Mouse (Mus musculus): ENCODE data around the gene Chp2. TPM values are rescaled to one million over a fixed set of nuclear protein-coding genes. Genes with fewer than 3 reads are reported as not detected.

Chp2 gene
- polyA plus RNA-seq, 1 experiment from 2014 or later, result 0.41 TPM

DNA sequence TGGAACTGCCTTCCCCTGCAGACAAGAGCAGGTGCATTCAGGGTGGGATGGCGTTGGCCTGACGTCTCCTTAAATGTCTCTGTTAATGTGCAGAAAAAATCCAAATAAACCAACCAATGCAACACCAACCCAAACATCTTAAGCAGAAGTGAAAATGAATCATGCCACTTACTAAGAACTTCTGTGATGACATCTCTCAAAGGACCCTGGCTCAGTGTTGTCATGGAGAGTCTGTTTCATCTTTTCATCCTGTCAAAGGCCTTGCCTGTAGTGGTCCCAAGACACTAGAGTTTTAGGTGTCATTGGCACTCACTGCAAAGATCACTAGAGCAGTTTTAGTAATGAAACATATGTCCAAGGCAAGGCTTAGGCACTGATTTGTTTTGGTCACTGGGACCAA, 53.0 kb downstream of the Chp2 start:
- Histone ChIP-seq H3K9me3 (ENCODE audit: control insufficient read depth, low read length) (no peaks in the 10 kb centered on the region), H3K27me3 (replicated peaks; ENCODE audit: control insufficient read depth, insufficient read depth, low read length) (no peaks in the 10 kb centered on the region), H3K27ac (ENCODE audit: low read depth) (no peak overlapping the region), H3K4me3 (ENCODE audit: low read depth, low read length) (no peak overlapping the region), H3K9ac (ENCODE audit: low read length) (no peak overlapping the region), H3K4me1 (replicated peaks; ENCODE audit: control insufficient read depth, insufficient read depth, low read length) (no peaks in the 10 kb centered on the region), H3K36me3 (ENCODE audit: control insufficient read depth, insufficient read depth, low read length) (no peaks in the 10 kb centered on the region), H3K4me2 (ENCODE audit: low read length) (no peak overlapping the region)
- ATAC-seq (replicated peaks; ENCODE audit: low FRiP score, low TSS enrichment, low read depth) (no peak), DNase-seq (ENCODE audit: low spot score) (no peak)
- WGBS, result 80% methylated on average over 2 of the region's 2 CpGs

Other genes with a start within 250 kb of the Chp2 start
- gene Cog7, start 237.8 kb upstream of the Chp2 start, polyA plus RNA-seq (2014; fragmentation: Nextera tagmentation; extraction: Ambion mirVana), result 22.5 and 24.1 TPM in 2 replicates
- 75.3 and 78.3 TPM in 2 replicates for gene Gga2, start 198.3 kb upstream of the Chp2 start, polyA plus RNA-seq (2014; fragmentation: Nextera tagmentation; extraction: Ambion mirVana)
- gene Ubfd1, start 152.3 kb upstream of the Chp2 start, polyA plus RNA-seq (2014; fragmentation: Nextera tagmentation; extraction: Ambion mirVana), result 76.4 and 78.6 TPM in 2 replicates
- gene Ears2, start 152.2 kb upstream of the Chp2 start, polyA plus RNA-seq (2014; fragmentation: Nextera tagmentation; extraction: Ambion mirVana), result 19.8 and 21.2 TPM in 2 replicates
- gene Ndufab1, start 117.6 kb upstream of the Chp2 start, polyA plus RNA-seq (2014; fragmentation: Nextera tagmentation; extraction: Ambion mirVana), result 714 and 762 TPM in 2 replicates
- gene Palb2, start 86.5 kb upstream of the Chp2 start, polyA plus RNA-seq (2014; fragmentation: Nextera tagmentation; extraction: Ambion mirVana), result 16.7 and 19.5 TPM in 2 replicates
- 121 and 129 TPM in 2 replicates for gene Dctn5, start 86.5 kb upstream of the Chp2 start, polyA plus RNA-seq (2014; fragmentation: Nextera tagmentation; extraction: Ambion mirVana)
- 108 TPM in 2 replicates for gene Plk1, start 60.1 kb upstream of the Chp2 start, polyA plus RNA-seq (2014; fragmentation: Nextera tagmentation; extraction: Ambion mirVana)
- gene Ern2, start 33.3 kb upstream of the Chp2 start, polyA plus RNA-seq (2014; fragmentation: Nextera tagmentation; extraction: Ambion mirVana), result 1.1 and 1.7 TPM in 2 replicates
- gene Prkcb, start 69.3 kb downstream of the Chp2 start, polyA plus RNA-seq (2014; fragmentation: Nextera tagmentation; extraction: Ambion mirVana), result 16.2 and 19.0 TPM in 2 replicates

Data from intestine, embryonic 14.5 days (tissue).